ENCODE assay signal across 7 mouse cellular contexts in the genomic region with DNA sequence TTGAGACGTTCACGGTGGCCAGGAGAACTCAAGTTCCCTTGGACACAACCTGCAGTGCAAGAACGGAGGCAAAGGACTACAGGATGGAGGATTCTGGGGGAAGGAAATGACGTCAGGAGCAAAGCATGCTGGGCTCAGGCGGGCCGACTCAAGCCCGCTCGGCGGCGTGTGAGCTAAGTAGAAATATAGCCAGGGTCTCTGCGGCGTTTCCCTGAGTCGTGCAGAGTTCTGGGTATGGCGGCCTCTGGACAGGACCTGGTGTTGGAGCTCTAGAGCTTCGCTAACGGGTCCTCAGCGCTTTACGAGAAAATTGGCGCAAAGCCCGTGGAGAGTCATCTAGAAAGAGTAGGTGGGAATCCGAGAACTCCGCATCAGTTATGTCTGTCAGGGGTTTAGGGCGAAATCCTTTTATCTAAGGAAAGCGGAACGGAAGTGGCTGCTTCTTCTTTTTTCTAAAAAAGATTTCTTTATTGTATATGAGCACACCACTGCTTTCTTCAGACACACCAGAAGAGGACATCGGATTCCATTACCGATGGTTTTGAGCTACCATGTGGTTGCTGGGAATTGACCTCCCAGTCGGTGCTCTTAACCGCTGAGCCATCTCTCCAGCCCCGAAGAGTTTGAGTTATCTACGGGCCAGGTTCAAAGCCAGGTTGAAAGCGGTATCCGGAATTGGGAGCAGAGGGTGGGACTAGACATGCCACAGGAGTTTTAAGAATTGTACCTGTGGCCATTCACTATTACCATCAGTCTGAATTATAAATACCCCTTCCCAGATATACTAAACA. TPM values are rescaled to one million over a fixed set of nuclear protein-coding genes. Genes with fewer than 3 reads are reported as not detected.
A peak's percentile ranks its signal among the peaks of the same experiment; 100 is the strongest.
DNase-seq lines count a peak whose midpoint lies in the region; ATAC-seq lines count a peak whose summit lies in the region.

A gene (plus strand): TSS at position 116 of the 791 bp plus-strand sequence.

- DNase-seq in adrenal gland, adult 18-20 months (ENCODE audit: low spot score in 2 of 2), result peak; percentile 71 to 75
- DNase-seq in embryo, embryonic 11 days, result peak; percentile 97
- DNase-seq in gastrocnemius, postnatal 25 days, result peak; percentile 78
- DNase-seq in left cerebral cortex, postnatal 25 days (ENCODE audit: low spot score in 2 of 2), result peak; percentile 89 to 95
- DNase-seq in midbrain, embryonic 10.5 days (ENCODE audit: low spot score), result peak; percentile 89
- peak; percentile 78 for DNase-seq in right cerebral cortex, postnatal 4 days

- no peaks in the 10 kb centered on the region for H3K9me3 ChIP-seq in intestine, embryonic 15.5 days
- no peaks in the 10 kb centered on the region for H3K9me3 ChIP-seq in midbrain, embryonic 10.5 days (replicated peaks)

- peak within 1 kb of the TSS; percentile 58 for H3K4me3 ChIP-seq in intestine, embryonic 15.5 days (replicated peaks)
- peak within 1 kb of the TSS; percentile 64 for H3K4me3 ChIP-seq in midbrain, embryonic 10.5 days

- no peaks in the 10 kb centered on the region for H3K27me3 ChIP-seq in intestine, embryonic 15.5 days (replicated peaks)
- no peaks in the 10 kb centered on the region for H3K27me3 ChIP-seq in midbrain, embryonic 10.5 days (ENCODE audit: low read depth, poor library complexity, severe bottlenecking)

- intact Hi-C loops in left cerebral cortex, postnatal 25 days (cut with DNase I), result loop anchor here (2.0 kb wide), 1 partner anchor 18 kb away; a partner anchor contains a TSS

- under 1% methylated on average over 33 of the region's 33 CpGs for WGBS in intestine, embryonic 15.5 days
- under 1% methylated on average over 33 of the region's 33 CpGs for WGBS in midbrain, embryonic 10.5 days

- no peaks in the 10 kb centered on the region for H3K4me1 ChIP-seq in intestine, embryonic 15.5 days (replicated peaks)
- peaks cover 5% of the 10 kb centered on the region for H3K4me1 ChIP-seq in midbrain, embryonic 10.5 days

- 0 out of 2 replicates have a peak, but pooled peaks cover 3% of the 10 kb centered on the region for H3K36me3 ChIP-seq in intestine, embryonic 15.5 days
- H3K36me3 ChIP-seq in midbrain, embryonic 10.5 days, result peaks cover 32% of the 10 kb centered on the region

- H3K27ac ChIP-seq in intestine, embryonic 15.5 days, result peak within 1 kb of the TSS; percentile 78
- peak within 1 kb of the TSS; percentile 90 for H3K27ac ChIP-seq in midbrain, embryonic 10.5 days (replicated peaks)

- ATAC-seq in intestine, embryonic 15.5 days, result peak; percentile 98

- H3K9ac ChIP-seq in intestine, embryonic 15.5 days, result peak within 1 kb of the TSS; percentile 53

- H3K4me2 ChIP-seq in intestine, embryonic 15.5 days (replicated peaks), result peak within 1 kb of the TSS; percentile 79

RNA-seq across cellular contexts. Expression of the gene that starts here (rescaled TPM):
- 1 to 10 TPM; 6.5 to 7.0 TPM for total RNA-seq in adrenal gland, adult 18-20 months (2021)
- 1 to 10 TPM; 4.7 to 5.6 TPM for total RNA-seq in gastrocnemius, postnatal 25 days (2021)
- 44.9 and 49.1 TPM in 2 replicates for polyA plus RNA-seq in intestine, embryonic 15.5 days (2015; fragmentation: Nextera tagmentation; extraction: Ambion mirVana)
- total RNA-seq in left cerebral cortex, postnatal 25 days (2021), result 1 to 10 TPM; 4.1 to 5.5 TPM
- 50.6 and 66.2 TPM in 2 replicates for polyA plus RNA-seq in midbrain, embryonic 10.5 days (2016; fragmentation: Nextera tagmentation; extraction: Ambion mirVana)

Comparison
In these comparisons a context has a peak if more than half of its experiments do, and no peak if none do; other contexts are left out.
1. Peak in every context shown above with its lines: DNase-seq, ATAC-seq, H3K4me3 ChIP-seq and H3K27ac ChIP-seq.